Mouse (Mus musculus): Measurements from ENCODE around the gene Tenm4.

- TF ChIP-seq EP300 (IDR thresholded peaks at IDR 0.05; ENCODE audit: low read depth in 1 of 2, low read length in 2 of 2) (no peak), POLR2A (IDR thresholded peaks at IDR 0.05; ENCODE audit: control insufficient read depth in 1 of 2, insufficient read depth in 1 of 2, low read depth in 1 of 2, low read length in 2 of 2, poor library complexity in 1 of 2) (no peak), CTCF (IDR thresholded peaks at IDR 0.05 in 2 of 3, conservative IDR thresholded peaks at IDR 0.05 in 1 of 3; ENCODE audit: control insufficient read depth in 1 of 3, insufficient read depth in 1 of 3, low read depth in 2 of 3, low read length in 3 of 3, poor library complexity in 1 of 3, severe bottlenecking in 1 of 3) (no peak)
Measured at GRCm38 (mm10) chr7:96757067-96757466, 586.0 kb downstream of the Tenm4 start.
